Mouse (Mus musculus) splenic B cell, adult 2 months (primary cell): Measurements from ENCODE around the gene Med13l.

Experiments
- DNase-seq: peaks from one replicate; pipeline ENCODE4 v3.0.0-alpha.2; 2011; ENCODE audit warnings: low read depth, low spot score
- H3K27me3 ChIP-seq: 2 replicates; pipeline ENCODE4 v1.6.1; 2012; ENCODE audit warnings: mild to moderate bottlenecking, low read length, moderate library complexity, mixed read lengths; ENCODE audit not compliant: control insufficient read depth, poor library complexity, insufficient read depth, severe bottlenecking
- H3K36me3 ChIP-seq: 2 replicates; pipeline ENCODE4 v1.6.1; 2012; ENCODE audit warnings: mild to moderate bottlenecking, low read length, moderate library complexity, mixed read lengths; ENCODE audit not compliant: control insufficient read depth, poor library complexity, insufficient read depth, severe bottlenecking

The Med13l gene

DNA sequence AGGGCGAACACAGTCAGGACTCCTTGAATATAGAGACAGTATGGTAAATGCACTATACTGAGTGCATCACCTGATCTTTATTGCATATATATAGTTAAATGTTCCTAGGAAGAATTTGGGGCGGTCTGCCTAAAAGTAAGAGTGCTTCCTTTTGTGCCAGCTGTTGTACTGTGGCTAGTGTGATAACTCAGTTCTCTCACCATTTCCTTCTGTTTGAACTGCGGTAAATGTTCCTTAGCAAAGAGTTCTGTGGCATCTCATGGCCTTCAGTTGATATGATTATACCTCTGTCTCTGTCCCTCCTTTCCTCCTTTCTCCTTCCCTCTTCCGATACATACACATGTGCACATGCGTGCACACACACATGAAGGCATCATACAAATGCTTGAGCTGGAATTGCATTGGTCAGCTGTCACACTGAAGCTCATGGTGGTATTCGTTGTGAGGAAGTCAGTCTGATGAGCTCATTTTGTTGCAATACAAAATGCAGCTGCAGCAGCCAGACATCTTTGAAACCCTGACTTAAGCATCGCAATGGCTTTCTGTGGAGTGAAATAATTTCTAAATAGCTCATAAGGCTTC lies 97.9 kb downstream of the Med13l start:
- DNase-seq = no peak
- Histone ChIP-seq H3K36me3 (no peaks in the 10 kb centered on the region; the same call in 1 of the 2 replicates), H3K27me3 (no peaks in the 10 kb centered on the region)

DNA sequence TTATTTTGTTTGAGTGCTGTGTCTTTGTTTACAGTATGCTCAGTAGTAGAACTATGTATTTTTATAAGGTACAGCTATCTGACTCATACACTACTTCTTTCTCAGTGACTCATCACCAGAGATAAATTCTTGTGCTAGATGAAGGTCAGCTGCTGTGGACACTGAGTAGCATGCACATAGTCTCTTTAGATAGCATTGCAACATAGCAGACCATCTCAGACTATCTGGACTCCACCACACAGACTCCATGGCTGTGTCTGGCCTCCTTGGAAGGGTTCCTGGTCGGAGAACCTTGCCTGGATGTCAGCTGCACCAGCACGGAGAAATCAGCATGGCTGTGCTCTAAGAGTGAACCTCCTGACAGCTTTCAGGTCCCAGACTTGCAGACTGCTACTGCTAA lies 99.2 kb downstream of the Med13l start:
- no peak for DNase-seq
- Histone ChIP-seq H3K27me3 (no peaks in the 10 kb centered on the region), H3K36me3 (no peaks in the 10 kb centered on the region; the same call in 1 of the 2 replicates)

DNA sequence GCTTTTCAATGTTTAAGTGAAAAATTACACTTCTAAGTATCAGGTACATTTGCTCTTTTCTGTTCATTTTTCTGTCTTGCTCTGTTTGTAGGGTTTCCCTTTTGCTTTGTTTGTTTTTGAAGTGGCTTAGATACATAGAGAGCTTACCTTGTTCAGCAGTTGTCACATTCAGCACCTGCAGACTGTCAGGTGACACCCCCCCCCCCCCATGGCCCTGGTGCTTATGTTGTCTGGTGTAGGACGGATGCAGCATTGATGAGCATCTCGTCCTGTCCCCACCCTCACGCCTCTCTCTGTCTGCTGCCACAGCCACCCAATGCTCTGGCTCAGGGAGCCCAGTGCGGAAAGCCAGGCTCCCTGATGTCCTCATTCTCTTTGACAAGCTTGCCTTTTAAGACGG lies 101.3 kb downstream of the Med13l start:
- Histone ChIP-seq H3K27me3 (no peaks in the 10 kb centered on the region), H3K36me3 (no peaks in the 10 kb centered on the region; the same call in 1 of the 2 replicates)
- no peak for DNase-seq

DNA sequence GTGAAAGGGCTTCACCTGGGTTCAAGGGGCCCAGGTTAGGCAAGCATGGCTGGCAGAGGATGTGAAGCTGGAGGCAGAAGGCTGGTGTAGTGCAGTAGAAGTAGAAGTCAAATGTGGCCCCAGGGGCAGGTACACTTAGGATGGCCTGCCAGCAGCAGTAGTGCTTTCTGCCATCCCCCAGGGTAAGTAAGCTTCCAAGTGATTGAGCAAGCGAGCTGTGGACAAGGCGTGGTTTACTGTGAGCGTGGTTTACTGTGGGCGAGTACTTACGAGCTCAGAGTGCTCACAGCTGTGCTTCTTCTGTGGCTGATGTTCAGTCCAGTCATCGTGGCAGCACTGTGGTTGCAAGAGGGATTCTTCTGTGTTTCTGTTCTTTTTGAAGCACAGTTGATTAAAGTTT lies 103.5 kb downstream of the Med13l start:
- H3K36me3 ChIP-seq = no peaks in the 10 kb centered on the region
- no peaks in the 10 kb centered on the region for H3K27me3 ChIP-seq
- DNase-seq = peak; percentile 18

DNA sequence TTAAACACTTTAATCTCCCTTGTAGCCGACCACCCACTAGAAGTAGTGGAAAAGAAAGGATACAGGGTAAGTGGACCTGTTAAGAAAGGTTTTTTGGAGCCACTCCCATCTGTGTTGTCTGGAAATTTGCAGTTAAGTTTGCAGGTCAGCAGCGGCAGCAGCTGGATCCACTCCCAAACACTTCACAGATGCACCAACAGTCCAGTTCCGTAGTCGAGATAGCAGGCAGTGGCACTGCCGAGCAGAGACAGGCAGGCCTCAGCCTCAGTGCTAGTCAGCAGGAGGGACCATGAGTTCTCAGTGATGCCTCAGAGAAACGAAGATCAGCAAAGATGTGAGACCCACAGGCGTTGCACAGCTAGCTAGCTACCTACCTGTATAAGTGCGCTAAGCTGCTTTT lies 104.5 kb downstream of the Med13l start:
- H3K36me3 ChIP-seq = no peaks in the 10 kb centered on the region; the same call in 1 of the 2 replicates
- no peak for DNase-seq
- no peaks in the 10 kb centered on the region for H3K27me3 ChIP-seq

DNA sequence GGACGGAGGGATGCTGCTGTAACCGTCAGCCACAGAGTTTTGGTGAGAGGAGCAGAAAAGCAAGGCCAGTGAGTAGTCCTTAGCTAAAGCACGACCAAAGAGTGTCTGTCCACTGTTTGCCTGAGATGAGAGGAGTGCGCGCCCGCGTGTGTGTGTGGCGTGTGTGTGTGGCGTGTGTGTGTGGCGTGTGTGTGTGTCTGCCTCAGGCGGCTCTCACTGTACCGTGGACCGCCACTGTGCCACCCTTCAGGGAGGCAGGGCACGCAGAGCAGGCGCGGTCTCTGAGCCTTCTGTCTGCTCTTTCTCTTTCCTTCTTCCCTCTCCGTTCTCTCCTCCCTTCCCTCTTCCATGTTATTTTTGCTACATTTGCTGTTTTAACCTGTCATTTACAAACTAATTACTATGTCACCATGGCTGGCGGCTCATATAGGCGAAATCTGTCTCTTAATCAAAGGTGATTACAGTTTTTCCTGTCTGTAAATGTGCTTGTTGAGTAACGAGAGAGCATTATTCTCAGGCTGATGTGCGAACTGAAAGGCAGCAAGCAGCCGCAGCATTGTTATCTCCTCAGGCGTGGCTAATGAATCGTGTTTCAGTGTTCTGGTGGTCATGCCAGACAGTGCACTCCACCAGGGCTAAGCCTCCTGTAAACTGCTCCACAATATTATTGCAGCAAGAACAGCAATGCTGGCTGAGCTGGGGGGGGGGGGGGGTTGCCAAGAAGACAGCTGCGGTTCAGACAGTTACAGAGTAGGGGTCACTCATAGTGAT lies 106.1 kb downstream of the Med13l start:
- Histone ChIP-seq H3K27me3 (no peaks in the 10 kb centered on the region), H3K36me3 (peaks cover 1% of the 10 kb centered on the region; the same call in 1 of the 2 replicates)
- no peak for DNase-seq

DNA sequence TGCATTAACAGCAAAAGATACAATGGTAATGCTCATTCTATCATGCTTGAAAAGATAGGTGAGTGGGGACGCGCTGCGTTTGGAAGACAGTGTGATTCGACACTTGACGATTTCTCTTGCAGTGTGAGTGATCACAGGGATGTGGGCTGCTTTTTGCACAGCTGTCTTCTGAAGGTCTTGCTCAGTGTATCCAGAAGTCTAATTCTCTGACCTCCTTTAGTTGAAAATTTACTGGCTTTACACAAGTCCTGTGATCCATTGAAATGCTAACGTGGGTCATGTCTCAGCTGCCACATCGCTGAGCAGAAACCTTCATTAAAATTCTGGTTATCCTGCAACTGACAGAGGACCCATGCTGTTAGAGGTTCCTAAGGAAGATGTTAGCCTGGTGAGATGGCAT lies 107.4 kb downstream of the Med13l start:
- H3K36me3 ChIP-seq = peaks cover 1% of the 10 kb centered on the region; the same call in 1 of the 2 replicates
- no peak for DNase-seq
- no peaks in the 10 kb centered on the region for H3K27me3 ChIP-seq

DNA sequence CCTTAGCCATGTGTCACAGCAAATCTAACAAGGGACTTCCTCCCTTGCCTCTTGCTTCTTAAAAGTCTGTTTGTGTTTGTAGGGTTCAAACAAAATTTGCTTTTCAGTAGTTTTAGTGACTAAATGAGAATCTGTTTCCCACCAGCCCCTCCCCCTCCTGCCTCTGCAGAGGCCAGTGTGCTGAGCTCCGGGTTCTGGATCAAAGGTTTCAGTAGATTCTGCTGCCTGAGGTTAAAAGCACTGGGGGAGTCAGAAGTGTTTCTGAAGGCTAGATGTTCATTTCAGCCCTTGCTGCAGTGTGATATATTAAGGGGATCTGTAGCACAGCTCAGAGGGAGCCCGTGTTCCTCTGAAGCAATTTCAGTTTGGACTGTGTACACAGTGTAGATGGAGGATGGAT lies 108.5 kb downstream of the Med13l start:
- H3K27me3 ChIP-seq = no peaks in the 10 kb centered on the region
- no peak for DNase-seq

DNA sequence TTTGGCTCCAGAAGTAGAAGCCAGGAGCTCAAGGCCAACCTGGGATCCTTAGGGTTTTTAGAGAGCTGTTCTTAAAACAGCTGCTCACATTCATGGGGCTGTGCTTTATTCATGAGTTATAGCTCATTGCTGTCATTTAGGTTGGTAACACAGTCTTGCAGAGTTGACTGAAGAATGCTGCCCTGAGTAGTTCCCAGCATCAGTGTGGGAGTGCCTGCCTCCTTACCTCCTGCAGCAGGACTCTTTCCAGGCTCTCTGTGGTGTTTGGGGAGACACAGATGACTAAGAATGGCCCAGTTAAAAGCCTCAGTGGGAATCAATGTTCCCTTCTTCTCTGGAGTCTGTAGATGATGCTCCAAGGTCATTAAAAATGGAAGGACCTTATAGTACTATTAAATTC lies 111.6 kb downstream of the Med13l start:
- H3K36me3 ChIP-seq = peaks cover 1% of the 10 kb centered on the region; the same call in 1 of the 2 replicates
- DNase-seq = no peak
- no peaks in the 10 kb centered on the region for H3K27me3 ChIP-seq

More for the DNA sequence above, 108.5 kb downstream of the Med13l start:
- H3K36me3 ChIP-seq = peaks cover 1% of the 10 kb centered on the region; the same call in 1 of the 2 replicates

DNA sequence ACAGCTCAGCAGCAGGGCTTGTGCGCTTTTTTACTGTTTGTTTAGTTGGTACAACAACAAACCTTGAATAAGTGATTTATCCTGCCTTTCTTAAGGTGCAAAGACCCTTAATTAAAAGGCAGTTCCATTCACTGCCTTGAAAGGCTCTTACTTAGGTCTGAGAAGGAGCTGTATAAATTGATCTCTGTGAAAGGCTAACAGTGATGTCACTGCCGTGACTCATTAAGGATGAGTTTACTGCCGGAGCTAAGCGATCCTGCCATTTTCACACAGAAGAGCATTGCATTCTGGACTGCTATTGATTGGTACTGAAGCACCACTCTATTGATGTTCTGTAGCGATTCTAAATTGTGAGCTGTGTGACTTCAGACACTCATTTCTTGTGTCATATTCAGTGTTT lies 113.4 kb downstream of the Med13l start:
- no peak for DNase-seq
- H3K36me3 ChIP-seq = peaks cover 1% of the 10 kb centered on the region; the same call in 1 of the 2 replicates
- H3K27me3 ChIP-seq = no peaks in the 10 kb centered on the region

DNA sequence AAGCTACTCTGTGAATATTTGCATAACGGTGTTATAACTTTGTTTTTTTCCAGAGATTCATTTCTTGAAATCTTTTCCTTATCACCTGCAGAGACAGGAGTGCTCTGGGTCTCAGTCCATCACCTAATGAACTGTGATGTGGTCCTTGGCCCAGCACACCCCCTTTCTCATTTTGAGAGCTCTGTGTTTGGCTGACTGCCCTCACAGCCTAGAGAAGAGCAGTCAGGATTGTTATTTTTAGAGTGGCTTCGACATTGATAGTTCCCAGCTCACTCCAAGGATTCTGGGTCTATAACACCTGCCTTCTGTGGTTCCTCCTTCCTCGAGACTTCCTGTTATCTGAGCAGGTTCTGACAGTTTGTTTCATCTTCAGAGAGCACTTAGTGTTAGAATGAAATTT lies 113.8 kb downstream of the Med13l start:
- Histone ChIP-seq H3K27me3 (no peaks in the 10 kb centered on the region), H3K36me3 (peaks cover 1% of the 10 kb centered on the region; the same call in 1 of the 2 replicates)
- DNase-seq = no peak

DNA sequence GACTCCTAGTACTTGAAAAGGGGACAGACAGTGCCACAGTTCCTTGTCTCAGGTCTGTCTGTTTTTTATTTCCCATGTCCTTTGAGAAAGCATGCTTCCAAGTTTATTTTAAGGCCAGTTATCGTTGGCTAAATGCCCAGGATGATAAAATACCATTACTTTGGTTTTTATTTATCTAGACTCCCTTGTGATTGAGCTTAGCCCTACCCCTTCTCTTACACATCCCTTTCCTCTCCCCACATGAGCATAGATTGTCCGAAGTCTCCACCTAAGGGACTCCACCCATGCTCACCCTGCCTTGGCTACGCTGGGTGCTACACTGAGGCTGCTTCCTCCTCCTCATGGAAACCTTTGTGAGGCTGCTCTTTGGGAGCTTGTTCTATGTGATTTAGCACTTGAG lies 115.2 kb downstream of the Med13l start:
- H3K36me3 ChIP-seq = no peaks in the 10 kb centered on the region
- H3K27me3 ChIP-seq = no peaks in the 10 kb centered on the region
- DNase-seq = no peak

DNA sequence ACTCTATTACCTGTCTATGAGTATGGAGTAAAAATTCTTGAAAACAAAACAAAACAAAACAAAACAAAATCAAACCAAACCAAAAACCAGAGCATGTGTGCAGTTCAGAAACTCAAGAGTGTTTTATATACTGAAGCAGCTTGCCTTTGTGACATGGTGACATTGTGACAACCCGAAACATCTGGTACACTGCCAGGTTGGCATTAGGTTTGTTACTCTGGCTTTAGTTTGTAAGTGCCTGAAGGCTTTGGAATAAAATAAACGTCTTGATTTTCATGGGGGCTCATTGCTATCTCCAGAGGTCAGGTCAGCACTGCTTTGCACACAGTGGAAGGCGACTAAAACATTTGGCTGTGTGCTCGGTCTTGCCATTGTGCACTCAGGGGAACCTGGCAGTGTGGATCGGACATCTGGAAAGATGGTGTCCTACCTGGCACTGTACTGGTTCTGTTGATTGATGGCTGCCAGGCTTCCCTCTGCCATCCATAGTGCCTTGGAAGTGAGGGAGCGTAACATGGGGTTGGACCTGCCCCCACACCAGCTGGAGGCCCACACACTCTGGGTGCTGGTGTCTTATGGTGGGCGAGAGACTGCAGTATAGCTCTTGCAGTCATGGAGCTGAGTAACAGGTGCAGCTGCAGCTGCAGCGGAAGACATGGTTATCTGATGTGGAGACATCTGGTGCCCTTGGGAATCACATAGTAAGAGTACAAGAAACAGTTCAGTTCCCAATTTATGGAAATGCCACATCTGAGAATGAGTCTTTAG lies 115.9 kb downstream of the Med13l start:
- peak; percentile 9 for DNase-seq
- H3K36me3 ChIP-seq = no peaks in the 10 kb centered on the region
- H3K27me3 ChIP-seq = no peaks in the 10 kb centered on the region

DNA sequence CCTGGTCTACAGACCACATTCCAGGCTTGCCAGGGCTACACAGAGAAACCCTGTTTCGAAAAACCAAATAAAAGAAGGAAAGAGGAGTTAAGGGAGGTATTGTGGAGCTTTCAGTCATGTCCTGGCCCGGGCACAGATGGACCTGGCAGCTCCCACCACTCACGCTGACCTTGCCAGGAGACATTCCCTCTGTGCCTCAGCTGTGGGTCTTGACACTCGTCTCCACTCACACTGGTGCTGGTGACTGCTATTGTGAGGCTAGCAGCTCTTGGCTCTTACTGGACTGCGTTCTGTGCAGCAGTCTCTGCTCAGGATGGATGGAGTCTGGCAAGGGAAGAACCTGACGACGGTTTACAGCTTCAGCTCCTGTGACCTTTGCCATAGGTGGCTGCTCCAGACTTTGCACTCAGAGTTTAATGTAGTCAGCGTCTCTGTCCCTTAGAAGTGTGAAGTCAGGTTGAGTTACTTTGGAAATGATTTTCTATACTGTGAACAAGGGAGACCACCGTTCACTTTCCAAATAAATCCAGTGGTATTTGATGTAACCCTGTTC lies 118.9 kb downstream of the Med13l start:
- Histone ChIP-seq H3K36me3 (no peaks in the 10 kb centered on the region), H3K27me3 (no peaks in the 10 kb centered on the region)
- no peak for DNase-seq

DNA sequence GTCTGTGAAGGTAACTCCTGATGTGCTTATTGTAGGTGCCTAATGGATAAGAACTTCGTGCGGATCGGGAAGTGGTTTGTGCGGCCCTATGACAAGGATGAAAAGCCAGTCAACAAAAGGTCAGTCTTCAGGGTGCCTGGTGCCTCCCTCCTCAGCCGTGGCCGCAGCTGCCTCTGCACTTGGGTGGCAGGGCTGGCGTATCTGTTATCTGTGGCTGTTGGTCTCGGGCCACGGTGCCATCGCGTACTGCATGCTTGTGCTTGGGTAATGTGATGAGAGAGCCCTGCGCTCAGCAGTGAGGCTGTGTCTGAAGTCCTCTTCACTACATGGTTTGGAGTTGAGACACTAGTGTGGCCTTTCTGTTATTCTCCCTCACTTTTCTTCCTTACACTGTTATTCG lies 120.4 kb downstream of the Med13l start:
- no peaks in the 10 kb centered on the region for H3K27me3 ChIP-seq
- no peak for DNase-seq
- no peaks in the 10 kb centered on the region for H3K36me3 ChIP-seq
